Mouse (Mus musculus) megakaryocyte progenitor cell, adult 5-6 weeks (primary cell): Measurements from ENCODE around the gene Adora1. TPM values are rescaled to one million over a fixed set of nuclear protein-coding genes. Genes with fewer than 3 reads are reported as not detected.

Experiments
- ATAC-seq: replicated peaks from 2 replicates; pipeline ENCODE4 v1.8.0; 2016; ENCODE audit warnings: mild to moderate bottlenecking, moderate TSS enrichment, inconsistent platforms; ENCODE audit not compliant: poor library complexity
- total RNA-seq, 2 experiments: library from RNA; stranded (forward) in 1 of 2; stranded (reverse) in 1 of 2; fragments of 157-497, 149-512 nt in 1 of 2; fragments of 200-1000 nt in 1 of 2; gene quantifications; 2 replicates each; pipeline versions ENCODE4 v1.2.3 to v1.2.4; 2015 to 2017

The Adora1 gene
- total RNA-seq, 2 experiments from 2014 or later = not detected

DNA sequence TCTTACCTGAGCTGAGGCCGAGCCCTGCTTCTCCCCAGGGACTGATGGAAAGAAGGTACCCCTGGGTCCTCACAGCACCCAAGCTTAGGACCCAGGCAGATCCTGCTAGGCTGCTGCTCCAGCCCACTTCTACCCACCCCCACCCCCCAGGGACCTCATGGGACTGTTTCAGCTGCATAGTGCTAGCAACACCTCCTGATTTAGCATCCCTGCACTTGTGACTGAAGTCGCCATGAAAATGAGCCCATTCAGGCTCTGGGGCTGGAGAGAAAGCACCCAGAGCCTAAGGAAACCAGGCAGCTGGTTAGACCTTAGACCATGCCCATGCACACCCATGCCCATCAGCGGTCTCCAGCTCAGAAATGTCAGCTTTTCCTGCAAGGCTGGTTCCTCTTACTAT lies 17.3 kb downstream of the Adora1 start:
- ATAC-seq = no peak

DNA sequence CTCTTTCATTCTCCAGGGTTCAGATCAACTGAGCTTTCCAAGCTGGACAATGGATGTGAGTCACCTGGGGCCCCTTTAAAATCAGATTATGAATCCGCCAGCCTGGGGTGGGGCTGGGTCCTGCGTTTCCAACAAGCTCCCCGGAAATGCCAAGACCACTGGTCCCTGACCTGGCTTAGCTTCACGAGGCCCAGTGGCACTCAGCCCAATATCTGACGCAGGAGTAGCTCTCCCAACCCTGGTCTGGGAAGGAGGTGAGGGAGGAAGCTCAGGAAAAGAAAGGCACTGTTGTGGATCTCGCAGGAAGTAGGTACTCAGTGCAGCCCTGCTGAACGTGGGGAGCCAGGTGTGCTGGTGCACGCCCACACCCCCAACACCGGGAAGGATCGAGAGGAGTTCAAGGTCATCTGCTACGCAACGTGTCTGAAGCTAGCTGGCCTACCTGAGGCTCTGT lies 18.2 kb downstream of the Adora1 start:
- ATAC-seq = no peak

DNA sequence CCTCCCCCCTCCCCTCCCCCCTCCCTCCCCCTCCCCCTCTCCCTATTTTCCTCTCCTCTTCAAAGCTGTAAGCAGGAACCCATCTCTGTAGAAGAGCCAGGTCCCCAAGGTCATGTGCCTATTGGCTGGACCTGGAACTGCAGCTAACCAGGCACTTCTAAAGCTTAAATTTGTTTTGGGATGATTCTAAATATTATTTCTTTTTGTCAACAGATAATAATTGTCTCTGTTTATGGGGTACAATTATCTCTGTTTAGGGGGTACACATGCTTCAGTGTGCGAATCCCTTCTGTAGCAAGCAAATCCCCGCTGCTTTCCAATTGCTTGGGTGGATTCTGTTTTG lies 18.6 kb downstream of the Adora1 start:
- ATAC-seq = no peak

DNA sequence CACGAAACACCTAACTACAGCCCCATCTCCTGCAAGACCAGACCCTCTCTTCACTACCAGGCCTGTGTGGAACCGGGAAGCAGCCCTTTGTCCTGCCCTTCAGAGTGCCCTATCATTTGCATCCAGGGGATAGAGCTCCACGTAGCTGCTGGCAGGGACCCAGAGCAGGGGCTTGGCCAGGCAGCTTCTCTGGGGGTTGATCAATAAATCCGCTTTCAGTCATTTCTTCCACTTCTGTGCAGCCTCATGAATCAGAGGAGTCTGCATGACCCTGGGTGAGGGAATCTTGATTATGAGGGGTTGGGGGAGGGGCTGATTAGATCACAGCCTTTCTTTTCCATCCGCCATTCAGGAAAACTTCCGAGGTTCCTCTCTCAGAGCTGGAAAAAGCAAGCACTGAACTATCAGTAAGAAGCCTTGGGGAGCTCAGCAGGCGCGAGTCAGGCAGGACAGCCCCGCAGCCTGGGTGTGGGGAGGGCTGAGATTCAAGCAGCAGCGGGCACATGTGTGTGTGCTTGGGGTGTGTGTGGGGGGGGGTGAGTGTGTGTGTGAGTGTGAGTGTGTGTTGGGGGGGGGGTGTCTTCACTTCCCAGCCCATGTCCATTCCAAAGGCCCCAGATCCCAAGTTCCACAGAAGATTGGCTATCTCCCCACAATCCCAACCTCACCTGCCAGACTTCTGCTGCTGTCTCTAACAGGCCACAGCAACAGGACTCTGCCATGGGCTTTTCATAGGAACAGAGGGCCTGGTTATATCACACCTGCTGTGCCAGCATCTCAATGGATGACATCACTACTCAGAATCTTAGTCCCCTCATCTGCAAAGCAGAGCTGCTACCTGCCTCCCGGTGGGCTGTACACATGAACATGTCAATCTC lies 19.2 kb downstream of the Adora1 start:
- no peak for ATAC-seq

DNA sequence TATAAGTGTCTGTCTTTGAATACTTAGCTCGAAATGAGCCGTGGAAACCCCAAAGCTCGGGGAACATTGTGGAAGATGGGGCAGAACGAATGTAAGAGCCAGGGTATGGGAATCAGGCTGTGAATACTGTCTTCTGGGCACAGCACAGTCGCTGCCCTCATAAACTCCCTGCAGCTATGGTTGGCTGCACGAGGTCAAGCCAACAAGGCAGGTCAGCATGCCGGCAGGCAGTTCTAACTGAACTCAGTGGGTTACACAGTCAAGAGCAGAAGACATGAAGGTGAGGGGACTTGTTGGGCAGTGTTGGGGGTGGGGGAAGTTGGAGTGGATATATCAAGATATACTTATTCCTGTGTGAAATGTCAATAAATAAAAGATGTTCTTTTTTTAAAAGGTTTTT lies 20.2 kb downstream of the Adora1 start:
- no peak for ATAC-seq

DNA sequence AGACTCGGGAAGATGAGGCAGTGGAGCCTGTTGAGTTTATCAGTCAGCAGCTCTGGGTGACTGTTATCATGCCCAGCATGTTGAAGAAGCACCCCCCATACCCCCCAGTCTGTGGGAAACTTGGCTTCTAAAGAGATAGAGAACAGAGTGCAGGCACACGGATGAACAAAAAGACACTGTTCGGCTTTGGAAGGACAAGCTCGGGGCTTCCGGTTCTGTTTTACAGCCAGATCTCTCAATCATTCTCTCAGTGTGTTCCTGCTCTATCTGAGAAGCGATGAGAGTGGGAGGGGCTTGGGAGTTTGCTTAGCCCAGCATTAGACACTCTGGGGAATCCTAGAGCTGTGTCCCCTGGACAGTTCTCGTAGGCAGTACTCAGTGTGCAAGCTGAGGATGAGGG lies 21.8 kb downstream of the Adora1 start:
- ATAC-seq = peak; percentile 75

DNA sequence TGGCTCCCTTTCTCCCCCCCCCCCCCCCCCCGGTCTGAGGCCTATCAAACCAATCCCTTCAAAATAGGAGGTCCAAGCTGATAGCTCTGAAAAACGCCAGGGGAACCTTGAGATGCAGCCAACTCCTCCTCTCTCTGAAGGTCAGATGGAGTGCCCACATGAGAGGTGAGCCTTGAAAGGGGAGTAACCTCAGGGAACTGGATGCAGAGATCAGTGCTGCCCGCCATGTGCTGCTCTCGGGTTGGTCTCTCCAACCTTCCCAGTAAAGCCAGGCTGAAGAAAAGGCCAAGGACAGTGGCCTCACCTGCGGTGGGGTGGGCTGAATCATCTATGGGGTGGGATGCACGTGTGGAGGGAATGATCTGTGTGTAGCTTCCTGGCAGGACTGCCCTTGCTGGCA lies 22.9 kb downstream of the Adora1 start:
- ATAC-seq = no peak

DNA sequence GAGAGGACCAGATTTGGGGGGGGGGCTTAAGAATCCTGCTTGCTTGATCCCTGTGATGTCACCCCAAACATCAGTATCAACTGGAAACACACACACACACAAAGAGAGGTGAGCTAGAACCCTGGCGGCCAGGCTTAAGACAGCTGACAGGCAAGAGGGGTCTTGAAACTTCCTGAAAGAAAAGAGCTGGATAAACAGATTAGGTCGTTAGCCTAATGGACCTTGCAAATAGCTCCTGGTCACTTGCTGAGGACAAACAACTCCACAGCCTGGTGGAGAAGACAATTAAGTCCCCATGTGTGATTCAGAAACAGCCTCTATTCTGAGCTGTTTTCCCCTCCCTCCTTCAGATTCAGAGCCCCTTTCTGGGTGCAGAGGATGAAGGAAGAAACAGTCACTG lies 23.6 kb downstream of the Adora1 start:
- no peak for ATAC-seq

DNA sequence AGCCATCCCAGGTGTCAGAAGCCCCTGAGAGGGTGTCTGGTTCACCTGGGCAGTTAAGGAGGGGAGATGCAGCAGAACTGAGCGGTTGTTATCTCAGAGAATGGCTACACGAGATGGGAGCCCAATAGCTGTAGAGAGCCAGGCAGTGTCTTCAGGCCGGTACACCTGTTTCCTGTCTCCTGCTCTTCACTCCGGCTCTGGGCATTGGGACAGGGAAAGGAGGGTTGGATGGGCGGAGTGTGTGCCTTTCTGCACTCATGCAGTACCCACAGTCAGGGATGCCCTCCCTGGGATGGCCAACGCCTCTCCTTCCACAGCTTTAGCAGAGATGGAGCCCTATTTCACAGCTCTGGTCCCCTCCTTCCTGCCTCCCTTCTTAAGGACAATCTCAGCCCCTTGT lies 24.2 kb downstream of the Adora1 start:
- ATAC-seq = no peak

DNA sequence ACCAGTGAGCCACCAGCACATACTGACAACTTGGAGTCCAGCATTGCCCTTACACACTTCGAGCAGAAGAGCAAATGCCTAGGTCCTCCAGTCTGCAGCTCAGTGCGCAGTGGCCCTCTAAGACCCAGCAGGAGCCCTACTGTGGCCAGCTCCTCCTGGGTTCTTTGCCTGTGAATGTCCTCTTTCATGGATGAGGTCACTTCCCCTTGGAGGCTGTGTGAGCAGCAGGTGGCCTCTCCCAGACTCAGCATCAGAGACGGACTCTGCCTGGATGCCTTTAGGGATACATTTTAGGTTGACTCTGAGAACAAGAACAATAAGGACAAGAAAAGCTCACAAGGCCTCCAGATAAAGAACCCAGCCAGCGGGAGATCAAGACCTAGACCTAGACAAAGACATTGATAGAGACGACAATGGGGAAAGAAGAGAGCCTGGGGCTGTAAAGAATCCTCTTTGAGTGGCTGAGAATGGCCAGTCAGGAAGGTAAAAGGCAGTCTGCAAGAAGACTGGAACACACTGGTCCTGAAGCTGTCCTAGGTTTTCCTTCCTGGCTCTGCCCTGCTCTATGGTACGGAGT lies 25.0 kb downstream of the Adora1 start:
- ATAC-seq = no peak

DNA sequence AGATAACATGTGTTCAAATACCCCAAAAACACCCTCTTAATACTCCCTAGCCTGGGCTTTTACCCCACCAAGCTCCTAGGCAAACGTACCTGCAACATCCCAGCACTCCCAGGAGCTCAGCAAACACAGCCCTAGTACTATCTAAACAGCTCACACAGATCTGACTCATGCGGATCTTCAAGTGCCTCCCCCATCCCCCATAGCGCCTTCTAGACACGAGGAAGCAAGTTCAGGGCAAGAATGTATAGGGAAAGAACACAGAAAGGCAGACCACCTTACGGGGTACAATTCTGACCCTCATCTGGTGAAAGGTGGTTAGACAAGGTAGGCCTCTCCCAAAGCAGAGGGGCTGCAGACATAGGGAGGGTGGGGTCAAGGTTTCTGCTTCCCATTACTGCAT lies 29.1 kb downstream of the Adora1 start:
- ATAC-seq = no peak

DNA sequence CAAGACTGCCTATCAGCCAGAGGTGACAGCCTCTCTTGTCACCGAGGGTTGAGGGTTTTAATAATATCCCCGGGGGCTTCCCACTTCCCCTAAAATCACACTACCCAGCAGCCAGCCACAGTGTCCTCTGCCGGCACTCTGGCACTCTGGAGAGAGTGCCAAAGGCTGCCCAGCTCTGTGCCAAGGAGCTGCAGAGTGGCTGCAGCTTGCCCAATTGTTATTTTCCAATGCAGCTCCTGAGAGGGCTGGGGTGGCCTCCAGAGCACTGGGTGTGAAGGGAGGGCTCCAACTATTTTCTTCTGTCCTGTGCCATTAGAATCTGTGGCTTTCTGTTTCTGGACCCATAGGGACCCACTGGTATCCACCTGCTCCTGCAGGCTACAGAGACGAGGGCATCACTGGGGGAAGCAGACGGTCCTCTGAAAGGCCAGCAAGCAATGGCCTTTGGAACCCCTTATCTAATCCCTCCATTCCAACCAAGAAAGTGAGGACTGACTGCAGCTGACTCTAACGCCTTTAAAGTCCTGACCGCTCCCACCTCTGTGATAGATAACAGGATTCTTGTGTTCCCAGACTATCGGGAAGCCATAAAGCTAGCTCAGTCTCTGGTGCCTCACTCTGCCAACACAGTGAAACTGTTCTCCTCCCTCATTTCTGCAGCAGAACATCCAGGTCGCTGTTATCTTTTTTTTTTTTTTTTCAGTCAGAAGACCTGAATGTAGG lies 29.8 kb downstream of the Adora1 start:
- ATAC-seq = 0 out of 2 replicates have a peak, but pooled peaks have one; percentile 23

DNA sequence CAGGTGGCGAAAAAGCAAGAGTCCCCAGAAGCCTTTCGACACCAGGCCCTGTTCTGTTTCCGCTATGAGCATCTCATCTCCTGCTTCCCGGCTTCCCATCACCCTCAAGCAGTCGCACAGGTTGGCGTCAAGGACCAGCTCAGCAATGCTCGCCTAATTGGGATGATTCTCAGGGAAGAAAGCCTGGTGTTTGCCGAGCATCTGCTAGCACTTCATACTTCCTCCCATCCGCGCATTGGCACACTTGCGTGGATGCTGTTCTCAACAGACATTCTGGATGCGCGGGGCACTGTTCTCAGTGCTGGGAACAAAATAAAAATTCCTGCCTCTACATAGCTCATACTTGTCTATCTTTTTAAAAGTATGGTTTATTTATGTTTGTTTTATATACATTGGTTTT lies 31.0 kb downstream of the Adora1 start:
- ATAC-seq = no peak

DNA sequence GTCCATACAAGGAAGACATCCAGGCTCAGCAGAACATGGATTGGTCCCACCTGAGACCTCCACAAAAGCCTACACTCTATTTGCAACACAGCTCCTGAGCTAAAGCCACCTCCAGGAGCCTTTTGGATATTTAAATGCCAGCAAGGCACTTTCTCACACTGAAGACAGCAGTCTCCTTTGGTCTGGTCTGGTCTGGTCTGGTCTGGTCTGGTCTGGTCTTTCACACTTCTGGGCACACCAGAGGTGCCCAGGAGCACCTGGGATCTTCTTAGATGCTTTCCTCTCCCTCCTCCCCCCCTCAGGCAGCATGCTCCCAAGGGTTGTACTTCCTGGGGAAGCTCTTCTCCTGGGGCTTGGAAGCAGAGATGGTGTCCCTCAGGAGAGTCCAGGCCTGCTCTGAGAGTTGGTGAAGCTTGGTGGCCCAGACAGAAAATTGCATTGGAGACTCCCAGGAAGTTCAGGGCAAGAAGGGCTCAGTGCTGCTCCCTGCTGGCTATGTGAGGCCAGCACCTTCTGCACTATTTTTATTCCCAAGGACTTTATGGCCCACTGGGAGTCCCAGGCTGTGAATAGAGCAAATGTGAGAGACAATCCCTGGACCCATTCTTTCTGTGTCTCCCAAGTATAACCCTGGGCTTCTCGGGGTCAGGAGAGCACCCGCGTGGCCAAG lies 33.3 kb downstream of the Adora1 start:
- peak; percentile 72 for ATAC-seq

DNA sequence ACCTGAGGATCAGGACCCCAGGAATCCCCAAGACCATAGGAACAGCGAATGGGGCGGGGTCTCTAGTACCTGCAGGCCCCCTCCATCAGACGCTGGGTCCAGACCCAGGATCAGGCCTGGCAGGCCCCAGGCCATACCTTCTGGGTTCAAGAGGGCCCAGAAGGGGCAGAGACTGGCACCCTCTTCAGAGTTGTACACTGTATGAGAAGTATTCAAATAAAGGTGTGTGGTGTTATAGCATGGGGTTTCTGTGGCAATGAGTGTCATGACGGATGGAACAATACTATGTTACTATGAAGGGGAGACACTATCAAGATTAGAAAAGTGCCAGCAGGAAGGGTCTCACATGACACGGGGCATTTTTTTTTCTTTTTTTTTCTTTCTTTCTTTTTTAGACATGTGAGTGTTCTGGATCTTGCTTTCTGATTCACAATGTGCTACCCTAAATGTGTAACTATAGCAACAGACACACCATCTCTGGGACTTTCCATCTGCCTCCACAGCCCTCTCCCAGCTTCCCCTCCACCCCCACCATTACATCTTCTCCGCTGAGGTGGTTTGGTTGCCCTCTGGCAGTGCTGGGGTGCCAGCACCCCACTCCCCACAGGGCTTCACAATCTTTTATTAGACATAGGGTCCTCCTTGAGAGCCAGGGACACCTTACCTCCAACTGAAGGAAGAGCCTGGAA lies 34.1 kb downstream of the Adora1 start:
- no peak for ATAC-seq

DNA sequence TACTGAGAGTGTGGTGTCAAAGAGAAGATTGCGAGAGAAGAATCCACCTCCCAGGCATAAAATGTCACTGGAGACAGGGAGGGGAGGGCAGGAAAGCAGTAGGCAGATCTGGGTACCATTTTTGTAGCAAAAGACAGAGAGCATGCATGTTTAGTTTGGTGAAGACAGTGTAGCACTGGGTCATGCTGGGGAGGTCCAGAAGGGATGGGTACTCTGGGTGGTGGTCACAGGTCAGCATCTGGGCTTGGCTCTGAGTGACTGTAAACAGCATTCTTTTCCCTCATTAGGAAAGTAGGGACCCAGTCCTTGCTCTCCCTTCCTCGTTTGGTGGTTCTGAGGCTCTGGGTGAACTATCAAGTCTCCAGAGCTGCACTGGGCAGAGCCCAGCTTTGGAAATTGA lies 34.8 kb downstream of the Adora1 start:
- ATAC-seq = no peak

DNA sequence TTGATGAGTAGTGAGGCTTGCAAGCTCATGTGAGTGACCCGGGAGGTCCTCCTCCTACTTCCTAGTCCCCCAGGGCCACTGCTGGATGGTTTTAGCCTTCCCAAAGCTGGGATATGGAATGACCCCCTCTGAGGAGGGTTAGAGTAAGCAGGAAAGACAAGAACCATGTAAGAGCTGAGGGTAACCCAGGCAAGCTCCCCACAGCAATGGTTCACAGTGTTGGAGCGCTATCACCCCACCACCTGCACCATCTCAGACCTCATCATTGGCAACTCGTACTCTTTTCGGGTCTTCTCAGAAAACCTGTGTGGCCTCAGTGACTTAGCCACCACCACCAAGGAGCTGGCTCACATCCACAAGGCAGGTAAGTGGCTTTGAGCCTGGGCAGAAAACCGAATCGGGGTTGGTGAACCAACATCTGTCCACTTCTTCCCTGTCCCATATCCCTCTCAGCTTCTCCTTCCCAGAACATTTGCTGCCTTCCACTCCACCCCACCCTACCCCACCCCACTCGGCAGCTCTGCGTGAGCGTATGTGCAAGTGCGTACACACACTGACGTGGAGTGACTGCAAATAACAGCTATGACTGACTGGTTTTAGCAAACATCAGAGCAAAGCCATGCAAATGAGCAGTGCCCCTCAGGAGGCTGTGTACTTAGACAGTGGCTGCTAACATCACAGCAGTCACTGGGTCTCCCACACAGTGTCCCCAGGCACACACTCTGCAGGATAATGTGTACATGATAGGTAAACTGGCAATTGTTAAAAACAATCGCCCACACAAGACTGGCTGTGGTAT lies 36.8 kb downstream of the Adora1 start:
- ATAC-seq = no peak

DNA sequence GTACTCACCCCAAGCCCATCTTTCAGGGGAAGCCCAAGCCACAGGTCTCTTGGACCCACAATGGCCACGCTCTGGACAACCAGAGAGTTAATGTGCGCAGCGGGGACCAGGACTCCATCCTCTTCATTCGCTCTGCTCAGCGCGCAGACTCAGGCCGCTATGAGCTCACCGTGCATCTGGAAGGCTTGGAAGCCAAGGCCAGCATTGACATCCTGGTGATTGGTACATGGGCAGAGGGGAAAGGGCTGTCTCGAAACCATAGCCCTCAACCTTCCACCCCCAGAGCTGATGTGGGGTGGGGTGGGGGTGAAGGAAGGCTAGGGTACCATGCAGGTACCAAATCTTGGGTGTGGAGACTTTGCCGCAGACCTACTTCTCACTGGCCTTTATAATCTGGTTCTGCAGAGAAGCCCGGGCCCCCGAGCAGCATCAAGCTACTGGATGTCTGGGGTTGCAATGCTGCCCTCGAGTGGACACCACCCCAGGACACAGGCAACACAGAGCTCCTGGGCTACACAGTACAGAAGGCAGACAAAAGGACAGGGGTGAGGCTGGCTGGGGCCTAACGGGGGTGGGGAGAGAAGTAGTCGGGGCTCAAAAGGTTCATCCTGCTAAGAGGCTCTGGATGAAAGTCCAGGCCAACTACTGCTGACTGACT lies 37.8 kb downstream of the Adora1 start:
- no peak for ATAC-seq

DNA sequence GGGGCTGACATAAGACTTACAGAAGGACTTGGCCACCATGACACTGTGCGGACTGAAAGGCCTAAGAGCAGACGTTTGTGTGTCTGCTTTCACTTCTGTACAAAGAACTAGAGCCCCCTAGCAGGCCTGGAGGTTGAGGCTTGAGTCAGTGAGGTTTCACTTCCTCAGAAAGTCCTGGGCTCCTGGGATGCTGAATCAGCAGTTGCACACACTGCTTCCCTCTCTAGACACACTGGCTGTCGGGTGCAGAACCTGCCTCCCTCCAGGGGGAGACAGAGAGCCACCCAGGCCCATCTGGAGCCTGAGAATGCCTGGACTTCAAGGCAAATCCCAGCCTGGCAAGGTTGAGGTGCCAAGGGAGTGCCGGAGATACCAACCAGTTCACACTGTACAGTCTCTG lies 38.8 kb downstream of the Adora1 start:
- peak; percentile 97 for ATAC-seq
